Mouse (Mus musculus) forebrain, embryonic 10.5 days (tissue): ENCODE results near the gene Atg7. TPM values are rescaled to one million over a fixed set of nuclear protein-coding genes. Genes with fewer than 3 reads are reported as not detected.

ENCODE experiments used
- DNase-seq: peaks from one replicate; pipeline ENCODE4 v3.0.0-alpha.2; 2017; ENCODE audit warnings: low spot score; ENCODE audit errors: extremely low spot score
- H3K27ac ChIP-seq: fragments of 300-500 bp; sonication (generic); 2 replicates; pipeline ENCODE4 v1.5.1; 2016; ENCODE audit warnings: mild to moderate bottlenecking
- H3K27me3 ChIP-seq: fragments of 300-500 bp; sonication (generic); 2 replicates; pipeline ENCODE4 v1.6.1; 2016; ENCODE audit warnings: mild to moderate bottlenecking; ENCODE audit not compliant: poor library complexity, severe bottlenecking
- H3K36me3 ChIP-seq: fragments of 300-500 bp; sonication (generic); replicated peaks from 2 replicates; pipeline ENCODE4 v1.6.1; 2016; ENCODE audit warnings: mild to moderate bottlenecking, moderate library complexity
- H3K4me1 ChIP-seq: fragments of 300-500 bp; sonication (generic); 2 replicates; pipeline ENCODE4 v1.6.1; 2016
- H3K4me3 ChIP-seq: fragments of 300-500 bp; sonication (generic); 2 replicates; pipeline ENCODE4 v1.5.1; 2016; ENCODE audit warnings: mild to moderate bottlenecking, moderate library complexity
- H3K9me3 ChIP-seq: fragments of 300-500 bp; sonication (generic); 2 replicates; pipeline ENCODE4 v1.6.1; 2016; ENCODE audit warnings: mild to moderate bottlenecking, moderate library complexity
- WGBS: fragments of 180-500 bp; shearing (Covaris S2); methylation state at CpG from one replicate; pipeline ENCODE4 v1.1.7; 2016; 5-methylcytosine and 5-hydroxymethylcytosine counted together
- polyA plus RNA-seq: library from polyadenylated mRNA; unstranded; fragments of >200 nt; fragmentation: Nextera tagmentation; extraction: Ambion mirVana; gene quantifications from 2 replicates; pipeline ENCODE4 v1.2.1, GENCODE M21; 2016

Gene Atg7
- polyA plus RNA-seq, 1 experiment from 2014 or later = 21.3 TPM

DNA sequence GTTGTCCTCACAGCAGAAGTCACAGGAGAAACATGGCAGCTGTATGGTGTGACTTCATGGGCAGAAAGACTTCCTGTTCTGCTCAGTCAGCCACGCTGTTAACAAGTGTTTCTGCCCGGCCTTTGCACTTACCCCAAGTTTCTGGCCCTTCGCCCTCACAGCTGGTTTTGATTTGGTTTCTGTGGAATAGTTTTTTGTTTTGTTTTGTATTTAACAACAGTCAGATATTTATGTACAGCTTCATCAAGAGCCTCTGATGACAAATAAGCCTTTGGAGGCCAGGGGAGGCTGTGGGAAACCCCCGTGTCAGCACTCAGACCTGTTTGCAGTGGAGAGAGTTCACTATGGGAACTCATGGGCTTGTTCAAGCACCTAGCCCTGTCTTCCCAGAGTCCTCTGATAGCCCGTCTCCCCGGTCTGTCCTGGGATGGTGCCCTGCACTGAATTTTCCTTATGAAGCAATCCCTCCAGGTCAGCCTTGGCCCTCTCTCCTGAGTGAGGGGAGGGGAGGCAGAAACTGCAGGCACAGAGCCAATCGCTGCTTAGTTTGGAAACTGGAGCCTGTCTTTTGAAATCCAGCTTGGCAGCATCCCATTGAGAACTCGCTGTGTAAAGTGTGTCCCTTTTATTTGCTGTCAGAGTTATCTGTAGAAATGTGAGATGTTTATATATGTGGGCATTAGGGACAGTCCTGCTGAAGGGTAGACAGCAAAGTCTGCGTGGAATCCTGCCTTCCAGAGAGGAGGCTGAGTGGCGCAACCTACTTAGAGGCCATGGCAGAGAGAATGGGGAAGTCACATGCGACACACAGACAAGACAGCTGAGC, 138.7 kb downstream of the Atg7 start:
- Histone ChIP-seq H3K27ac (peak overlapping the region; percentile 60), H3K36me3 (no peaks in the 10 kb centered on the region), H3K9me3 (no peaks in the 10 kb centered on the region), H3K27me3 (no peaks in the 10 kb centered on the region), H3K4me3 (no peak overlapping the region), H3K4me1 (peaks cover 43% of the 10 kb centered on the region)
- WGBS = 60% methylated on average over 11 of the region's 11 CpGs
- no peak for DNase-seq

DNA sequence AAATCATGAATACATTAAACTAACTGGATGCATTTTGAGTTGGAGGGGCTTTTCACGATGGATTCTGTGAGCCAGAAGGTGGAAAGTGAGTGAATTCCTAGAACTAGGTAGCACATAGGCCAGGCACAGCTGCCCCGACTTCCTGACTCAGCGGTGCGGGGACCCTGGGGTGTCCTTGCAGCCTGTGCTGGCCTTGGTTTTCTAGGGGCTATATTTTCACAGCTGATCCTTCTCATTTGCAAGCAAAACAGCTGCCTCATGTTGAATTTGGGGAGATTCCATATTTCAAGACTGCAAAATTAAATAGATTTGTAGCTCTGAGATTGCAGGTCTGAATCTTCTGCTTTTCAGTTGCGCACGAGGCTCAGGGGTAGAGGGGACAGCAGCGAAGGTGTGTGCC, 139.6 kb downstream of the Atg7 start:
- Histone ChIP-seq H3K4me1 (peaks cover 43% of the 10 kb centered on the region), H3K4me3 (no peak overlapping the region), H3K9me3 (no peaks in the 10 kb centered on the region), H3K27ac (0 out of 2 replicates have a peak overlapping the region, but pooled peaks have one; percentile 11), H3K27me3 (no peaks in the 10 kb centered on the region), H3K36me3 (no peaks in the 10 kb centered on the region)
- WGBS = 89% methylated on average over 7 of the region's 7 CpGs
- DNase-seq = no peak

DNA sequence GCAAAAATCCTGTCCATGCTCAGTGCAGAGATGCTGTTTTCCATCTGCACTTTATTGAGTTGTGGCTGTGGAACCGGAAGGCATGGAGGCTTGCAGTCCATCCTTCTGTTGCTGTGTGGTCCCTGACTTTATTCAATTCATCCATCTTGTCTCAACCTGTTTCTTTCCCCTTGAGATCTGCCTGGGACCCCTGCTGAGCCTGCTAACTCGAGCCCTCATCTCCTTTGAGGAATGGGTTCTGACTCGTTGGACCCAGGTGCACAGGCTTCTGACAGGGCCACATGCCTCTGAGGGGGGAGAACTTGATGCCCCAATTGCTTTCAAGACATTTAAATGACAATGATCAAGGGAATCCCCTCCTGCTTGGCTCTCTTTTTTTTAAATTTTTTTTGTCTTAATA, 143.6 kb downstream of the Atg7 start:
- Histone ChIP-seq H3K36me3 (no peaks in the 10 kb centered on the region), H3K4me1 (peaks cover 24% of the 10 kb centered on the region), H3K4me3 (no peak overlapping the region), H3K27me3 (no peaks in the 10 kb centered on the region), H3K9me3 (no peaks in the 10 kb centered on the region), H3K27ac (no peak overlapping the region)
- DNase-seq = no peak
- 41% methylated on average over 3 of the region's 3 CpGs for WGBS

DNA sequence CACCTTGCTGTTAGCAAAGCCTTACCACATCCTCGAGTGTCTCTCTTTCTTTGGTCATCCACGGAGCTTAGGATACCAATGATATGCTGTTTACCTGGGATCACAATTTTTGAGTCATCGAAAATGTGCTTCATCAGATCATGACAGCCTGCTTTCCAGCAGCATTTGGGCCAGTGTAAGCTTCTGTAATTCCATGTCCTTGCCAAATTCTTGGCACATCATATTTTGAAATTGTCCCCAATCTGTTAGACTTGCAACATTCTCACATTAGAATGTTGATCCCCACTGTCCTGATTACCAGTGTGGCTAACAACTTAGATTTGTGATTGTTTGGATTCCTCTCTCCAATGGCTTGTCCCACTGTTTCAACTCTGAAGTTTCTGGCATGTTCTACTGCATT, 144.7 kb downstream of the Atg7 start:
- Histone ChIP-seq H3K27ac (no peak overlapping the region), H3K27me3 (no peaks in the 10 kb centered on the region), H3K4me3 (no peak overlapping the region), H3K9me3 (no peaks in the 10 kb centered on the region), H3K36me3 (no peaks in the 10 kb centered on the region), H3K4me1 (peaks cover 13% of the 10 kb centered on the region)
- DNase-seq = no peak
- 84% methylated on average over 3 of the region's 3 CpGs for WGBS

DNA sequence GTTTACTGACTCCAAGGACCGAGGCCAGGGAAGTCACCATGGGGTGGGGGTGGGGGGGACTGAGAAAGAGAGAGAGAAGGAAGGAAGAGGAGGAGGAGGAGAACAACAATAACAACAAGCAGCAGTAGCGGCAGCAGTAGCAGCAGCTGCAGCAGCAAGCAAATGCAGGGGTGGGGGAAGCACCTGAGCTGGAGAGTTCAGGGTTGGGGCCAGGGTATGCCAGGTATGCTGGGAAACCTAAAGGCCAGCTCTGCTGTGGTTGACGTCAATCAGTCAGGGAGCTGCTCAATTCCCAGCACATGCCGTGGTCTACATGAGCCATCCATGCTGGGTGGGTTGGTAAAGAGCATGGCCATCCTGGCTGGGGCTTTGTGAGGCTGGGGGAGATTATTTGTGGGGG, 145.8 kb downstream of the Atg7 start:
- Histone ChIP-seq H3K4me3 (no peak overlapping the region), H3K36me3 (no peaks in the 10 kb centered on the region), H3K27ac (no peak overlapping the region), H3K9me3 (no peaks in the 10 kb centered on the region), H3K27me3 (no peaks in the 10 kb centered on the region), H3K4me1 (peaks cover 9% of the 10 kb centered on the region)
- DNase-seq = no peak
- 88% methylated on average over 4 of the region's 4 CpGs for WGBS

DNA sequence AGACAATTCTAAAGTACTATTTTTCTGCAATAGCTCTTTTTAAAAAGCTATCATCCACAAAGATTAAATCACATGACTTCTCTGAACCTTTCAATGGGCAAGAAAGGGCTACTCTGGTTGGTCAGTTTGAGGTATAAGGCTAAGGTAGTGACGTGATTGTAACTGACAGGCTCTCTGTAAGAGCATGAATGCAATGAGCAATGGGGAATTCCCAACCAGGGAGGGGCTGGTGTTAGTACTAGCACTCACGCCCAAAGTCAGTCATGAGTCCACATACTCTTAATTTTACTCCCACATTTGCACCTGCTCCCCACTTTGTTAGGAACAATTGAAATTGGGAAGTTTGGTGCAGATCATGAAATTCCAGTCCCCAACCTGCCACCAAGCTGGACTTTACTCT, 147.2 kb downstream of the Atg7 start:
- Histone ChIP-seq H3K4me1 (peaks cover 9% of the 10 kb centered on the region), H3K36me3 (no peaks in the 10 kb centered on the region), H3K9me3 (no peaks in the 10 kb centered on the region), H3K27me3 (no peaks in the 10 kb centered on the region), H3K4me3 (no peak overlapping the region), H3K27ac (no peak overlapping the region)
- DNase-seq = no peak
- 89% methylated on average over 2 of the region's 2 CpGs for WGBS

DNA sequence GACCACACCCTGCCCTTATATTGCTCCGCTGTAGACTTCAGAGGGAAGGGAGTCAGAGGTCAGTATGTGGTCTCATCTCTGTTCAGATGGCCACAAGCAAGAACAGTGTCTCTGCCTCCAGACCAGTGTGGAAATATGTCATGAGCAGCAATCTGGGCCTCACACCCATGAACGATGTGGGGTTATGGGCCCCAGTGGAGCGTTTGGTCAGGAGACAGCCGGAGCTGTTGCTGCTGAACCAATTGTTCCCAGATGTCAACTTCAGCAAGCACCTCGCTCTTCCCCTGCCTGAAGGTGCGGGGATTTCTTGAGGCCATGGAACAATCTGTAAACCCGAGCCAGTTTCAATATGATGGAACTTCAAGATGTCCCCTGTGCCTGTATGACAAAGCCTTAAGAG, 148.0 kb downstream of the Atg7 start:
- no peak overlapping the region for H3K4me3 ChIP-seq
- no peak for DNase-seq
- no peaks in the 10 kb centered on the region for H3K9me3 ChIP-seq
- H3K27me3 ChIP-seq = no peaks in the 10 kb centered on the region
- no peak overlapping the region for H3K27ac ChIP-seq
- WGBS = 85% methylated on average over 7 of the region's 7 CpGs
- no peaks in the 10 kb centered on the region for H3K36me3 ChIP-seq
- H3K4me1 ChIP-seq = peaks cover 9% of the 10 kb centered on the region

DNA sequence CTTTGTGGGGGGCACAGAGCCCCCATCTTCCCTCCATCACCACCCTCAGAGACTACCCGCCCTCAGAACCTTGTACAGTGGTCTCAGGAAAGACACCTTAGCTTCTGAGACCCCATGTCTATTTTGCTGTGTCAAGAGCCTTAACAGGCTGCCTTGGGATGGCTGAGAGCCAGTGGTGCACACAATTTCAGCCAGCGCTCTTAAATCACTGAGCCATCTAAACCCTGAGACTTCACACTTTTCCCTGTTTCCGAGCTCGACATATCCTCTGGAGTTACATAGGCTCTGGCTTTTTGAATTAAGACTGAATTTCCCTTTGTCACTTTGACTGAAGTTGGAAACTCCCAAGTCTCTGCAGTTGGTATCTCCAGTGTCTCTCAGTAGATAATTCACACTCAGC, 148.9 kb downstream of the Atg7 start:
- DNase-seq = no peak
- WGBS = 88% methylated on average over 4 of the region's 4 CpGs
- peaks cover 2% of the 10 kb centered on the region for H3K4me1 ChIP-seq

DNA sequence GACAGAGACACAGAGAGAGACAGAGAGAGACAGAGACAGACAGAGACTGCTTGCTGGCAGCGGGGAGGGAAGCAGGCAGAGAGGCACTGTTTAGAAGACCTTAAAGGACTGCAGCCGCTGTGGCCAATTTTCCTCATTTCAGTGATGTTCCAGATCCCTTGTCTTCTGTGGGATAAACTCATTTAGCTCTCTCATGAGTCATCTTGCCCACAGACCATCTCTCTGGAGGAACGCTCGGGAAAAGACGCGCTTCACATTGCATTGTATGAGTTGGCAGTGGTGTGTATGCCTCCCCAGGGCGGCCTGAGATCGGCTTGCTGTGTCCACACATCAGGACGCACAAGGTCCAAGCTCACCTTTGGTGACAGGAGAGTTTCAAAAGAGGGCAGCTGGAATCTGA, 151.8 kb downstream of the Atg7 start:
- Histone ChIP-seq H3K27ac (no peak overlapping the region), H3K27me3 (no peaks in the 10 kb centered on the region), H3K4me3 (no peak overlapping the region), H3K4me1 (no peaks in the 10 kb centered on the region), H3K9me3 (no peaks in the 10 kb centered on the region), H3K36me3 (no peaks in the 10 kb centered on the region)
- no peak for DNase-seq
- 95% methylated on average over 9 of the region's 9 CpGs for WGBS

More for the DNA sequence above, 148.9 kb downstream of the Atg7 start:
- Histone ChIP-seq H3K36me3 (no peaks in the 10 kb centered on the region), H3K27ac (no peak overlapping the region), H3K27me3 (no peaks in the 10 kb centered on the region), H3K4me3 (no peak overlapping the region), H3K9me3 (no peaks in the 10 kb centered on the region)

DNA sequence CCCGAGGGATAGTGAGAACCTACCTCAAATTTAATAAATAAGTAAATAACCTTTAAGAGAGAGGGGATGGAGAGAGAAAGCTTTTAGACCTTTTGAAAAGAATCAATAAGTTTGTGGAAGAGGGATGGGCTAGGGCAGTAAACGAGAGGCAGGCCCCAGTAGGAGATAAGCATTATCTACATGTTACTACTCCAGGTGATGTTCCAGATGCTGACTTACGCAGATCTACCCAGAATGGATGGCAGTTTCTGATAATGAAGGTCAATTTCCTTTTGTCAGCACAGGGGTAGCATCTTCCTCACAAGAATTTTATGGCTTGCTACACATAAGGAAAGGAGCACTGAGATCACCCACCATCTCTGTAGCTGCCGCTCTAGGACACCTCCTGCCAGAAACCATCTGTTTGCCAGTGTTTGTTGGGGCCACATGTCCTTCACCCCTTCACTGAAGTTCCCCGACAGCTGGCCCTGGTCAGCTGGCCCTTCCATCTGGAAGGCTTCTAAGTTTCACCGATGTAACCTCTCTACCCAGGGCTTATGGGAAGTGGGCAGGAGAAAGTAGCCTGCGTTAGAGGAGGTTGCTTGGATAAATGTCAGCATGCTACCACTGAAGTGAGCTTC, 152.9 kb downstream of the Atg7 start:
- Histone ChIP-seq H3K4me1 (peaks cover 5% of the 10 kb centered on the region; the same call in 1 of the 2 replicates), H3K27ac (no peak overlapping the region), H3K4me3 (no peak overlapping the region), H3K36me3 (no peaks in the 10 kb centered on the region), H3K9me3 (no peaks in the 10 kb centered on the region), H3K27me3 (no peaks in the 10 kb centered on the region)
- DNase-seq = no peak
- 92% methylated on average over 7 of the region's 7 CpGs for WGBS

DNA sequence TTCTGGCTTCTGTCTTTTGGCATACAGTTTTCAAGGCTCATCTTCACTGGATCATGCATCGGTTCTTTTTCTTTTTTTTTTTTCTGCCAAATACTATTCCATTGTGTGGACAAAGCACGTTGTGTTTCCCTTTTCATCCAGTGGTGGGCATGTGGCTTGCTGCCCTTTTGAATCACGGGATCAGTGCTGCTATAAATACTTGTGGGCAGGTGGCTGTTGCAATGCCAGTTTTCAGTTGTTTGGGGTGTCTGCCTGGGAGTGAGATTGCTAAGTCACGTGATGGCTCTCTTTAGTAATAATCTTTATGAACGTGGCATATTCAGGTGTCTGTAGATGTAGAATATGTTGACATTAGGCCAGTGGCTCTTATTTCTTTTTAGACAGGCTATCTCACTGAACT, 155.0 kb downstream of the Atg7 start:
- no peaks in the 10 kb centered on the region for H3K27me3 ChIP-seq
- no peak overlapping the region for H3K4me3 ChIP-seq
- no peak overlapping the region for H3K27ac ChIP-seq
- peaks cover 5% of the 10 kb centered on the region; the same call in 1 of the 2 replicates for H3K4me1 ChIP-seq
- H3K9me3 ChIP-seq = no peaks in the 10 kb centered on the region
- H3K36me3 ChIP-seq = no peaks in the 10 kb centered on the region
- 90% methylated on average over 5 of the region's 5 CpGs for WGBS
- DNase-seq = no peak

DNA sequence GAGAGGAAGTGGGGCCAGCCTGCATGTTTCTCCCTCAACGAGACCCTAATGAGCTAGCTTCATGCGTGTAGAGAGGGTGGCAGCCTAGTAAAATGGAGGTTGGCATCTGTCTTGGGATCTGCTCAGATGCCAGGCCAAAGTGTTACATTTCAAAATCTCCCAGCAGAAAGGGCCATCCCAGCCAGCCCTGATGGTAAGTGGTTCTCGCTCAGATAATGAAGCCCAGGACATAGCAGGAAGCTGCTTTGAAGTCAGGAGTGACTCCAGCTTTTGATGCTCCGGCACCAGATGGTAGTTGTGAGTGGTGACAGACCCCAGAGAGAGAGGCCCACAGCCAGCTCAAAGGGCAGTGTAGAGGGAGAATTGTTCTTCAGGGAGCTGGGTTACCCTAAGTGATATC, 155.8 kb downstream of the Atg7 start:
- DNase-seq = no peak
- no peak overlapping the region for H3K4me3 ChIP-seq
- H3K27me3 ChIP-seq = no peaks in the 10 kb centered on the region
- H3K36me3 ChIP-seq = no peaks in the 10 kb centered on the region
- no peak overlapping the region for H3K27ac ChIP-seq
- peaks cover 8% of the 10 kb centered on the region for H3K4me1 ChIP-seq
- WGBS = 77% methylated on average over 4 of the region's 4 CpGs
- H3K9me3 ChIP-seq = no peaks in the 10 kb centered on the region

DNA sequence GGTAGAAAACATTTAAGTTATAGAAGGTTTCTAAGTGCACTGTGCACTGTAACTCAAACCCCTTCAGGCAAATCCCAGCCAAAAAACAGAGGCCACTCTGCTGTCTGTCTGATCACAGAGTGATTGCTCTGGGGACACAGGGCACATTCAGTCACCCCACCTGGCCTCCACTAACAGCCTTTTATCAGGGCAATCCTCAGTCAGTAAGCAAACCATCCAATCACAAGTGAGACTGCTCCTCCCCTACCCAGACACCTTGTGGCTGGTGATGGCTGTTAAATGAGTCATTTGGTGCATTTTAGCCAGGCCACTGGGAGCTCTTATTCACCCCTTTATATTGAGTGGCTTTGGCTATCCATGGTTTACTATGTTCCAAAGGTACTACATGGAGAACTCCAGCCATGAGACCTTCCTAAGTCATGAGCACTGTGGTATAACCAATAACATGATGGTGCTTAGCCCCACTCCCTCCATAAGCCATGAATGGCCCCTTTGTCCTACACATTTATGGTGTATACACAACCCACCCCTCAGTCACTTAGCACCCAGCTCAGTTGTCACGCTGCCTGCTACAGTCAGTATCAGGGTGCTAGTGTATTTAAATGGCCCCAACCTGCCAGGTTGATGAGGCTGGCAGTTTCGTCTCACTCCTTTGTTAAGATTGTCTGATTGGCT, 157.5 kb downstream of the Atg7 start:
- 67% methylated on average over 2 of the region's 2 CpGs for WGBS
- no peak for DNase-seq
- no peaks in the 10 kb centered on the region for H3K27me3 ChIP-seq
- no peak overlapping the region for H3K27ac ChIP-seq
- no peaks in the 10 kb centered on the region for H3K9me3 ChIP-seq
- H3K36me3 ChIP-seq = no peaks in the 10 kb centered on the region
- peaks cover 24% of the 10 kb centered on the region for H3K4me1 ChIP-seq
- no peak overlapping the region for H3K4me3 ChIP-seq
